Mouse (Mus musculus): Measurements from ENCODE around the gene Runx3.
"Not testable (repeated sequence)": the region's sequence is repeated elsewhere in the genome, so short reads cannot be mapped to it uniquely, and the experiment has no call there.

The Runx3 gene

GRCm38 (mm10) chr4:135169096-135169495 lies 48.6 kb downstream of the Runx3 start:
- no peak for DNase-seq (ENCODE audit: low spot score)

GRCm38 (mm10) chr4:135169501-135169900 lies 49.0 kb downstream of the Runx3 start:
- DNase-seq (ENCODE audit: low spot score), result no peak

- DNase-seq (ENCODE audit: low spot score), result no peak
Measured at GRCm38 (mm10) chr4:135171304-135171875, 50.9 kb downstream of the Runx3 start.

- no peak for DNase-seq (ENCODE audit: low spot score)
Measured at GRCm38 (mm10) chr4:135175406-135176120, 55.1 kb downstream of the Runx3 start.

- no peak for DNase-seq (ENCODE audit: low spot score)
Measured at GRCm38 (mm10) chr4:135177568-135177967, 57.1 kb downstream of the Runx3 start.

- DNase-seq (ENCODE audit: low spot score), result no peak
Measured at GRCm38 (mm10) chr4:135179077-135179481, 58.6 kb downstream of the Runx3 start.

- DNase-seq (ENCODE audit: low spot score), result no peak
Measured at GRCm38 (mm10) chr4:135181819-135182218, 61.4 kb downstream of the Runx3 start.

- not testable (repeated sequence) for DNase-seq (ENCODE audit: low spot score)
Measured at GRCm38 (mm10) chr4:135184277-135184676, 63.8 kb downstream of the Runx3 start.

GRCm38 (mm10) chr4:135189452-135190008 lies 69.1 kb downstream of the Runx3 start:
- DNase-seq (ENCODE audit: low spot score), result peak; percentile 66

- DNase-seq (ENCODE audit: low spot score), result no peak
Measured at GRCm38 (mm10) chr4:135190364-135190763, 69.9 kb downstream of the Runx3 start.

GRCm38 (mm10) chr4:135191185-135191584 lies 70.7 kb downstream of the Runx3 start:
- DNase-seq (ENCODE audit: low spot score), result no peak

- DNase-seq (ENCODE audit: low spot score), result no peak
Measured at GRCm38 (mm10) chr4:135191604-135192003, 71.2 kb downstream of the Runx3 start.

GRCm38 (mm10) chr4:135192841-135193240 lies 72.4 kb downstream of the Runx3 start:
- no peak for DNase-seq (ENCODE audit: low spot score)

DNA sequence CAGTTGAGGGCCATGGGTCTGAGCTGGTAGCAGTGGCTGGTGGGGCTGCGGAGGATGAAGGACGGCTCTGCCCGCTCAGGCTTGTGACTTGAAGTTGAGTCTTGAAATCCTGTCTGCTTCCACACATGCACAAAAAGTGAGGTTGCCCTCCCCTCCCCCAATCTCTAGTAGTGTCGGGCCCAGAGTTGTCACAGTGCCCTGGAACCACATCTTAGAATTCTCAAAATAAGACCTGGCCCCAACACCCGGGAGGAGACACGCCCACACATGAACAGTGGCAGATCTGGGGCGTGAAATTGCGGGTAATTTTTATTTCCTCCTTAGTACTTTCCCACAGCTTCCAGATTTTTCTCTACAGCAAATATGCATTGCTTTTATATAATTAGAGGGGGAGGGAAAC lies 77.4 kb downstream of the Runx3 start:
- no peak for DNase-seq (ENCODE audit: low spot score)

DNA sequence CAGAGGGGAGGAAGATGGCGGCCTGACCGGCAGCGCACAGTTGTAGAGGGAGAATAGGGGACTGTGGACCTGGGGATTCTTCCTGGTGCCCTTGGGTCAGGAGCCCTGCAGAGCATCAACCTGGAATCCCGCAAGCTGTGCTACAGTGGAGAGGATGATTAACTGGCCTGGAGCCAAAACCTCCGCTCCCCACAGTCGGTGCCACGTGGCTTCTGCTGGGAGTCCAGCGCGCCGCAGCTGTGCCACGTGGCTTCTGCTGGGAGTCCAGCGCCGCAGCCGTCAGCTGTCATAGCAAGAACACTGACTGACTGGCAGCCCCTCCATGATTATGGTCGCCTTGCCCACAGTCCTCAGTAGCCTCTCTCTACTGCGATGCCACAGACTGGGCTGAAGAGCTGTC lies 81.3 kb downstream of the Runx3 start:
- no peak for DNase-seq (ENCODE audit: low spot score)

DNA sequence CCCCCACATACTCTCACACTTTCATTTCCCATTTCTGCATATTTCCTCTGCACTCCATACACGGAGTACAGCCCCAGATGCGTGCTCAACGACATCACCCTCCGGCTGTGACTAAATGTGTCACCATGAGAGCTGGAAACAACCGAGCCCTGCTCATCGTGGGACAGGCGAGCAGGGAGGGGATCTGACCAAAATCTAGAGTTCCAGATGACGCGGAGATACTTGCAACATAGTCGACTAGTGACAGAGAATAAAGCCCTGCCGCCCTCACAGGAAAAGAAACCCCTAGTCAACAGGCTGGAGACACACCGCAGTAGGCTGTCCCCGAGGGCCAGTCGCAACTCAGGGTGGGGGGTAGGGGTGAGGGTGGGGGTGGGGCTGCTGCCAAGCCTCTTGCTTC lies 82.8 kb downstream of the Runx3 start:
- DNase-seq (ENCODE audit: low spot score), result no peak

DNA sequence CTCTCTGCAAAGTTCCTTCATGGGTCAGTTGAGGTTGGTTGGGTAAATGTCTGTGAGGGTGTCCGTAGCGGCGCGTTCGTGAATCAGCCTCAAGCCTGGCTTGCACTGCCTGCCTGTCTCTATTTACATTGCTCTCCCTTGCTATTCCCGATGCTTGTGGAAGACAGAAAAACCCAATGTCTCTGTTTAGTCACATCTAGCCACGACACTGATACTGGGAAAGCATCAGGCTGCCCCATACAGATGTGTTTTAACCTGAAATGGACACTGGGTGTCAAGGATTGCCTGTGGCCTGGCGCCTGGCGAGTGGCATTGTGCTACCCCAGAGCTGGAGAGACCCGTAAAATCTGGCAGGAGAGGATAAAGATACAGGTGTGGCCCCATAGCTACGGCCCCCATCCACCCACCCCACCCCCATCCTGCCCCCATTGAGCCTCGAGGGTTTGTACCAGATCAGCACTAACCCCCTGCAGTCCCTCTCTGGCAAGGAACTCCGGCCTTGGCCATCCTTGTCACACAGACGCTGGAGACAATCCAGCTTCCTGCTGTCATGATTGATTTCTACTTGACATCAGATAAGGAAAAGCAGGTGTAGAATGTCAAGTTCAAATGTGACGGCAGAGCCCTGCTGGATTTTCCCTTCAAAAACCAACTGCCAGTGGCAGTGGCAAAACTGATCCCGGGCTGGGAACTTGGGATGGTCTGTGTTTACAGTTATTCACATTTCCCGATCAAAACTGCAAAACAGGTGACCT lies 83.5 kb downstream of the Runx3 start:
- DNase-seq (ENCODE audit: low spot score), result no peak

DNA sequence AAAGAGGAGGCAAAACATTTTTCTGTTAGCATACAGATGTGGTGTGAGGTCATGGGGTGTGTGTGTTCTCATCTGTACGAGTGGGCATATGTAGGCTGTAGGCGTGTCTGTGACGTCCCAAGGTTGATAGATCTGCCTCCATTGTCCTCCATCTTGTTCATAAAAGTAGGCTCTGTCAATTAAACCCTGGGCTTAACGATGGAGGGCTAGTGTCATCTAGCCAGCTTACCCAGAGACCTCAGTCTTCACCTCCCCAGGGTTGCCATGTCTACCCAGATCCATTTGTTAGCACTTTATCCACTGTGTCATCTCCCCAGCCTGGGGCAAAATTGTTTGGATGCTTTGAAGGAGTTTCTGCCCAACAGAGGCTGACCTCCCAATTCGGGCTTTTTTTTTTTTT lies 84.2 kb downstream of the Runx3 start:
- no peak for DNase-seq (ENCODE audit: low spot score)

DNA sequence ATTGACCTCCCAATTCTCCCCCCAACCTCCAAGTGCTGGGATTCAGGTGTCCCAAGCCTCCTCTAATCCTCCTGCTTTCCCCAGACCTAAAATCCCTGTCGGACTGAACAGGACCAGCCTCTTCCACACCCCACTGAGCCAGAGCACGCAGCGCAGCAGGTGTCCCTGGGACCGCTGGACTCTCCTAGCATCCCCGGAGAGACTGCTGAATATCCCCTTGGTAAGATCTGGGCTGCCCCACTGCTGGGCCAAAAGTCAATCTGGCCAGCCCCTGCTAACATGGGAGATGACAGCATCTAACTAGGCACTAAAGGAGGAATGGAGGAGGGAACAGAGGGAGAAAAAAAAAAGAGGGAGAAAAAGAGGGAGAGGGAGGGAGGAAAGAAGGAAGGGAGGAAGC lies 84.8 kb downstream of the Runx3 start:
- no peak for DNase-seq (ENCODE audit: low spot score)

GRCm38 (mm10) chr4:135205711-135206600 lies 85.5 kb downstream of the Runx3 start:
- DNase-seq (ENCODE audit: low spot score), result no peak

- no peak for DNase-seq (ENCODE audit: low spot score)
Measured at GRCm38 (mm10) chr4:135209846-135210245, 89.4 kb downstream of the Runx3 start.

DNA sequence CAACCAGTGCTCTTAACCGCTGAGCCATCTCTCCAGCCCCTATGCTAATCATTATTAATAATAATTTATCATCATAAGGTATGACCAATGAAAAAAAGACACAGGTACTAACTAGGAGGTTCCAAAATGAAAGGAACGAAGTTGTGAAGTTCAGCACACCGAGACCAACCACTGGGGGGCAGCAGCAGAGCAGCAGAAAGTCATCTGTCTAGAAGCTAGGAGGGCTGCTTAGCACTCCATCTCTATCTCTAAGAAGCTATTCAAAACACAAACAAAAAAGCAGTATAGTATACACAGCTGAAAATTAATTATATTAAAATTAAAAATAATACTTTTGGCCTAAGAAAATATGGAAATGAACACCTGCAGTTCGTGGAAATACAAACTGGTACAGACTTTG lies 99.2 kb downstream of the Runx3 start:
- peak; percentile 65 for DNase-seq (ENCODE audit: low spot score)

Data from adipocyte (in vitro differentiated cells).